Mouse (Mus musculus): Measurements from ENCODE around the gene Wdr48. TPM values are rescaled to one million over a fixed set of nuclear protein-coding genes. Genes with fewer than 3 reads are reported as not detected.
A peak's percentile ranks its signal among the peaks of the same experiment; 100 is the strongest.

Wdr48 gene
- polyA plus RNA-seq, 1 experiment, result 67.7 TPM

GRCm38 (mm10) chr9:119919858-119920257 is 25.2 kb downstream of the Wdr48 start:
- H3K4me3 ChIP-seq (ENCODE audit: insufficient read depth, low read length), result no peak overlapping the region
- TF ChIP-seq POLR2A (IDR thresholded peaks at IDR 0.05; ENCODE audit: low read depth, low read length) (no peak), CTCF (IDR thresholded peaks at IDR 0.05; ENCODE audit: borderline replicate concordance, insufficient read depth, low read length) (no peak)
- H3K4me1 ChIP-seq (ENCODE audit: control insufficient read depth, insufficient read depth, low read length), result no peaks in the 10 kb centered on the region
- no peak overlapping the region for H3K27ac ChIP-seq (ENCODE audit: insufficient read depth, low read length)

GRCm38 (mm10) chr9:119923462-119923861 is 28.8 kb downstream of the Wdr48 start:
- Histone ChIP-seq H3K27ac (ENCODE audit: insufficient read depth, low read length) (no peak overlapping the region), H3K4me3 (ENCODE audit: insufficient read depth, low read length) (no peak overlapping the region), H3K4me1 (ENCODE audit: control insufficient read depth, insufficient read depth, low read length) (no peaks in the 10 kb centered on the region)
- no peak for TF ChIP-seq POLR2A (IDR thresholded peaks at IDR 0.05; ENCODE audit: low read depth, low read length)
- no peak for TF ChIP-seq CTCF (IDR thresholded peaks at IDR 0.05; ENCODE audit: borderline replicate concordance, insufficient read depth, low read length)

GRCm38 (mm10) chr9:119925120-119925657 is 30.5 kb downstream of the Wdr48 start:
- no peak overlapping the region for H3K27ac ChIP-seq (ENCODE audit: insufficient read depth, low read length)
- TF ChIP-seq CTCF (IDR thresholded peaks at IDR 0.05; ENCODE audit: borderline replicate concordance, insufficient read depth, low read length), result no peak
- no peak for TF ChIP-seq POLR2A (IDR thresholded peaks at IDR 0.05; ENCODE audit: low read depth, low read length)
- no peak overlapping the region for H3K4me3 ChIP-seq (ENCODE audit: insufficient read depth, low read length)
- no peaks in the 10 kb centered on the region for H3K4me1 ChIP-seq (ENCODE audit: control insufficient read depth, insufficient read depth, low read length)

GRCm38 (mm10) chr9:119925729-119926128 is 31.1 kb downstream of the Wdr48 start:
- no peaks in the 10 kb centered on the region for H3K4me1 ChIP-seq (ENCODE audit: control insufficient read depth, insufficient read depth, low read length)
- no peak overlapping the region for H3K4me3 ChIP-seq (ENCODE audit: insufficient read depth, low read length)
- TF ChIP-seq POLR2A (IDR thresholded peaks at IDR 0.05; ENCODE audit: low read depth, low read length), result no peak
- TF ChIP-seq CTCF (IDR thresholded peaks at IDR 0.05; ENCODE audit: borderline replicate concordance, insufficient read depth, low read length), result no peak
- H3K27ac ChIP-seq (ENCODE audit: insufficient read depth, low read length), result no peak overlapping the region

- Histone ChIP-seq H3K27ac (ENCODE audit: insufficient read depth, low read length) (no peak overlapping the region), H3K4me1 (ENCODE audit: control insufficient read depth, insufficient read depth, low read length) (no peaks in the 10 kb centered on the region), H3K4me3 (ENCODE audit: insufficient read depth, low read length) (no peak overlapping the region)
- TF ChIP-seq POLR2A (IDR thresholded peaks at IDR 0.05; ENCODE audit: low read depth, low read length), result no peak
These were observed 31.8 kb downstream of the Wdr48 start for GRCm38 (mm10) chr9:119926497-119926896.

- no peak for TF ChIP-seq CTCF (IDR thresholded peaks at IDR 0.05; ENCODE audit: borderline replicate concordance, insufficient read depth, low read length)
- no peak for TF ChIP-seq POLR2A (IDR thresholded peaks at IDR 0.05; ENCODE audit: low read depth, low read length)
- no peak overlapping the region for H3K27ac ChIP-seq (ENCODE audit: insufficient read depth, low read length)
- H3K4me3 ChIP-seq (ENCODE audit: insufficient read depth, low read length), result no peak overlapping the region
- no peaks in the 10 kb centered on the region for H3K4me1 ChIP-seq (ENCODE audit: control insufficient read depth, insufficient read depth, low read length)
These were observed 37.7 kb downstream of the Wdr48 start for GRCm38 (mm10) chr9:119932358-119932757.

- H3K27ac ChIP-seq (ENCODE audit: insufficient read depth, low read length), result no peak overlapping the region
- TF ChIP-seq CTCF (IDR thresholded peaks at IDR 0.05; ENCODE audit: borderline replicate concordance, insufficient read depth, low read length) (no peak), POLR2A (IDR thresholded peaks at IDR 0.05; ENCODE audit: low read depth, low read length) (no peak)
- no peaks in the 10 kb centered on the region for H3K4me1 ChIP-seq (ENCODE audit: control insufficient read depth, insufficient read depth, low read length)
- H3K4me3 ChIP-seq (ENCODE audit: insufficient read depth, low read length), result no peak overlapping the region
These were observed 39.0 kb downstream of the Wdr48 start for GRCm38 (mm10) chr9:119933675-119934074.

GRCm38 (mm10) chr9:119937005-119937773 is 42.5 kb downstream of the Wdr48 start, which contains the start of the genes Gorasp1 and Ttc21a:
TSS of gene Gorasp1 (minus strand) at chr9:119937565.
TSS of gene Ttc21a (plus strand) at chr9:119937606.
- no peaks in the 10 kb centered on the region for H3K4me1 ChIP-seq (ENCODE audit: control insufficient read depth, insufficient read depth, low read length)
- peak within 1 kb of the TSS; percentile 92 for H3K4me3 ChIP-seq (ENCODE audit: insufficient read depth, low read length)
- TF ChIP-seq CTCF (IDR thresholded peaks at IDR 0.05; ENCODE audit: borderline replicate concordance, insufficient read depth, low read length), result no peak
- TF ChIP-seq POLR2A (IDR thresholded peaks at IDR 0.05; ENCODE audit: low read depth, low read length), result peak; percentile 90
- no peak within 1 kb of the TSS; the same call in 1 of the 2 replicates for H3K27ac ChIP-seq (ENCODE audit: insufficient read depth, low read length)

GRCm38 (mm10) chr9:119938496-119938895 is 43.8 kb downstream of the Wdr48 start:
- Histone ChIP-seq H3K27ac (ENCODE audit: insufficient read depth, low read length) (no peak overlapping the region), H3K4me1 (ENCODE audit: control insufficient read depth, insufficient read depth, low read length) (no peaks in the 10 kb centered on the region), H3K4me3 (ENCODE audit: insufficient read depth, low read length) (no peak overlapping the region)
- TF ChIP-seq CTCF (IDR thresholded peaks at IDR 0.05; ENCODE audit: borderline replicate concordance, insufficient read depth, low read length) (no peak), POLR2A (IDR thresholded peaks at IDR 0.05; ENCODE audit: low read depth, low read length) (no peak)

GRCm38 (mm10) chr9:119939646-119940045 is 45.0 kb downstream of the Wdr48 start:
- H3K4me1 ChIP-seq (ENCODE audit: control insufficient read depth, insufficient read depth, low read length), result no peaks in the 10 kb centered on the region
- H3K27ac ChIP-seq (ENCODE audit: insufficient read depth, low read length), result no peak overlapping the region
- no peak overlapping the region for H3K4me3 ChIP-seq (ENCODE audit: insufficient read depth, low read length)
- TF ChIP-seq CTCF (IDR thresholded peaks at IDR 0.05; ENCODE audit: borderline replicate concordance, insufficient read depth, low read length), result no peak
- no peak for TF ChIP-seq POLR2A (IDR thresholded peaks at IDR 0.05; ENCODE audit: low read depth, low read length)
